Mouse (Mus musculus): ENCODE measurements at regions not wholly inside any gene's neighbourhood (a gene's known extent, or its start where the extent isn't known, plus 50 kb on each side); places are given as distances from the start of the nearest gene placed in this dataset.

DNA sequence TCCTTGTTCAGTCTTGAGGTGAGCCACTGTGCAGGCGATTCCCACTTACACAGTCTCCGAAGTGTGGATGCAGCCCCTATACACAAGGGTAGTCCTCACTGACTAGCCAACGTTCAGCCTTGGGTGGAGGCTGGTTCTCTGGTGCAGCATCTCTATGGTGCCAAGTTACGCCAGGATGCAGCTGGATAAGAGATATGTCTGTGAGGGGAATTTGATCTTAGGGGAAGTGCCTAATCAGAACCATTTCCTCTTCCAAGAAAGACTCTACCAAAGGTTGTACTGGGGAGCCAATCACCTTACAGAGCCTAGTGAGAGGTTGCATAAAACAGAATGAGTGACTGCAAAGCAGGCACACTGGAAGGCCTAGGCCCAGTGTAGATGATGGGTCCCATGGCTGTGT is 71.0 kb upstream of the Kcnk2 start:
- no peak for DNase-seq

GRCm38 (mm10) chr1:189458421-189458820 is 56.3 kb upstream of the Kcnk2 start:
- no peak for DNase-seq

Measured in kidney, postnatal 36 days (tissue).